Mouse (Mus musculus) spleen, postnatal 10 days (tissue): ENCODE data around the gene Twsg1.

Experiments used
- DNase-seq, 2 experiments: peaks; one replicate each; pipeline ENCODE4 v3.0.0; 2021 to 2022; ENCODE audit warnings: low spot score in 2 of 2

Twsg1 gene

DNA sequence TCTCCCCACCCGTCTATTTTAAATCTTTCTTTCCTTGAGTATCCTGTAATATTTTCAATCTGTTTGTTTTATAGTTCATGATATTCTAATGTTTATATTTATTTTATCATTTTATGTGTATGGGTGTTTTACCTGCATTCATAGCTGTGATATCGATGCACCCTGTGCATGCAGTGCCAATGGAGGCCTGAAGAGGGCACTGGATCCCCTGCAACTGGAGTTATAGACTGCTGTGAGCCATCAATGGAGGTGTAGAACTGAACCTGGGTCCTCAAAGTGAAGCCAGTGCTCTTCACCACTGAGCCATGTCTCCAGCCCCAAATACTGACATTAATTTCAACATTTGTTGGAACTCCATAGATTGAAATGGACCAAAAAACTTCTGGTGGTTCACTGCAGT lies 17.3 kb downstream of the Twsg1 start:
- DNase-seq = peak in 1 of 2 experiments; percentile 48

GRCm38 (mm10) chr17:65931525-65931924 lies 19.5 kb downstream of the Twsg1 start:
- DNase-seq = no peak

- DNase-seq = no peak
Measured at GRCm38 (mm10) chr17:65930960-65931359, 20.1 kb downstream of the Twsg1 start.

GRCm38 (mm10) chr17:65930158-65930826 lies 20.7 kb downstream of the Twsg1 start:
- DNase-seq = no peak

DNA sequence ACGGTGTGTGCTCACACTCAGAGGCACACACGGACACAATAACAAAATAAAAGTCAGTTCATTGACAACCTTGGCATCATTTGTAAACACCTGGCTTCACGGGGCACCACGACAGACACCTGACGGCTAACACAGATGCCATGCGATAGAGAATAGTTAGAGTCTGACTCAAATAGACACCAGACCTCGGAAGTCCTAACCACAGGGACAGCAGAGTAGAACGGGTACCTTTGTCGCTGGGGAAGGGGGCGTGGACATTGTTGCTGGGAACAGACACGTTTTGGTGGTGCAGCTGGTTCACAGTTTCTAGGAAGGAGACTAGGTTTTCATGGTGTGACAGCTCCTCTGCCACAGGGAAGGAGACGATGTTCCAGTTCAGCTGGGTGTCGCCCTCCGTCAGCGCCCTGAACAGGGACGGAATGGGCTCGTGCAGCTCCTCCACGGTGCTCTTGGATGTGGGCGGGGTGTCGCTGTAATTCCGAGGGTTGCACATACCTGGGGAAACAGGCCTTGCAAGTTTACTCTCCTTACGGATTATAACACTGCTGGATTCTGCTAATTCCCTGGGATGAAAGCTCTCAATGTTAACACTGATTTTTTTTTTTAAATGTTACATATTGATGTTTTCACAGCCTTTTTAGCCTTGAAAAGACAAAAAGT lies 21.6 kb downstream of the Twsg1 start:
- DNase-seq = no peak

DNA sequence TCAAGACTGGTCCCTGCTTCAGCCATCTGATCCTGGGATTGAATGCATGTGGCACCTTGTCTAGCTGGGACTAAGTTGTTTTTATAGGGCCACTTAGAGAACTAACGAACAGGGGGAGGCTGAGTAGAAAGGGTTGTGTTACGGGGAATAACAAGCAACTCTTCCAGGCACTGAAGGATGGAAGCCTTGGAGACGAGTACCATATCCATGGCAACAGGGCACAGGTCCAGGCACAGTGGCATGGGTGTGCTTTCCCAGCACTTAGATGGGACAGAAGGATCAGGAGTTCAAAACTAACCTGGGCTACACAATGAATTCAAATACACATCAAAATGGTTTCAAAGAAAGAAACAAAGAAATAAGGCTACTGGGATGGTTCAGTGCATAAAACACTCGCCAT lies 23.9 kb downstream of the Twsg1 start:
- DNase-seq = no peak

DNA sequence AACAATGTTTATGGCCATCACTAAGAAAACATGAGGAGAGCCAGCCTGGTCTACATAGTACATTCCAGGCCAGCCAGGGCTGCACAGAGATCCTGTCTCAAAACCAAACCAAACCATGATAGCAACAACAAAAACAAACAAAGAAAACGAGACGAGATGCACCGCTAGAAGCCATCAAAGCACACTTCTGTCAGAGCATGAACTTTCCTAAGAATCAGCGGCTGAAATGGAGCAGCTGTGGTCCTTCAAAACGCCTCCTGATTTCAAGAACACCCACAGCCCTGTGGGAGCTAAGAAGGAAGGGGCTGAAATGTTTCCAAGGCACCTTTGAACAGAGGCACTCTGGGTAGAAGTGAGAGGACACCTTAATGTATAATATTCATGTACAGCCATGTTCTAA lies 26.8 kb downstream of the Twsg1 start:
- no peak for DNase-seq

- DNase-seq = no peak
Measured at GRCm38 (mm10) chr17:65921975-65922374, 29.1 kb downstream of the Twsg1 start.

DNA sequence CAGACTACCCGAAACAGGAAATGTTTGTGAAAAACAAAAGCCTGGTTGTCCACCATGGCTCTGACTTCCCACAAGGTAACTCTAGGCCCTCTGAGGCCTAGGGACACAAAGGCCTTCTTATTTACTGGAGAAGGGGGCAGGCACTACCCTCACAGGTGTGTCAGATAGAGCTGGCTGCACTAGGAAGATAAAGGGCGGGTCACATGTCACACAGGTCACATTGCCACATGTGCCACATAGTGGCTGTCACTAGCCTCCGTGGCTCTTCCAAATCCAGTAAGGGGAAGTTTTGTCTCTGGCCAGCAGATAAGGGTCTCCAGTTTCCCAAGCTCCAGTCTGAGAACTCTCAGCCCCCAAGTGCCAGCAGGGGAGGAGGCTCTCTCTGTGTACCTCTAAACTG lies 31.8 kb downstream of the Twsg1 start:
- DNase-seq = peak in 1 of 2 experiments; percentile 34

DNA sequence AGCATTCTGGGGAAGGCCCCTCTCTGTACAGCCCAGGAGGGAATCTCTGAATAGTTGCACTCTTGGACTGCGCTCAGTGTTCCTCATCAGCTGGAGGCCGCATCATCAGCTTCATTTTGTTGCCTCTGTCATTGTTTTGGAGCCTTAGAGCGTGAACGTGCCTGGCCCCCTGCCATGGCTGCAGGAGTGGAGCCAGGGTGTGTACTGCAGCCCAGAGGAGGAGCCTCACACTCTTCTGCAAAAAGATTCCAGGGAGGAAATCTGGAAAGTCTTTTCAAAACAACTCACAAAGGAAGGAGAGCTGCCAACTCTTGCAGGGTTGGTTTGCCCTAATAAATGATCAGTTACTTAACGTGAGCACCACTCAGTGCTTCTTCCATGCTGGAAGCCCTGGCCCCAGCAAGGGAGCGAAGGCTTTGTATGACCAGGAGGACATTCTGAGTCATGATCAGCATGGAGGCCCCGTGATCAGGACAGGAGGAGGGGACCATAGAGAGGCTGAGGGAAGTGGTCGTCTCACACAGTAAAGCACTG lies 34.8 kb downstream of the Twsg1 start:
- peak in 1 of 2 experiments; percentile 41 for DNase-seq

DNA sequence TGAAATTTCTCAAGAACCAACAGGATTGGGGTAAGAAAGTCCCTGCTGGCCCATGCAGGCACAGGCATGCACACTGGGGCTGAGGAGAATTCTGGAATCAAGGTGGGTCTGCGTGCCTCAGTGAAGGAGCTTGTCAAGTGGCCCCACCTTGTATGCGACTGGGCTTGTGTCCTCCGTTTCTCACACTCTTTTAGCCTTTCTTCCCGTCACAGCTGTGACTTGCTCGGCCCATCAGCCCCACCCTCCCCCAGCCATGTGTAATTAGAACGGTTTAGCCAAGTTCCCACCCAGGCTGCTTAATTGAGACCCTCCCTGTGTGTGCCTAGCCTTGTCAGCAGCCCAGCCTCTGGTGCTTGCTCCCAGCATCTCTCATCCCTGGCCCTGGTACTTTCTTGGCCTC lies 36.9 kb downstream of the Twsg1 start:
- DNase-seq = no peak

GRCm38 (mm10) chr17:65912202-65912601 lies 38.8 kb downstream of the Twsg1 start:
- DNase-seq = no peak

GRCm38 (mm10) chr17:65911285-65912069 lies 39.5 kb downstream of the Twsg1 start:
- no peak for DNase-seq

- no peak for DNase-seq
Measured at GRCm38 (mm10) chr17:65908270-65908669, 42.8 kb downstream of the Twsg1 start.

DNA sequence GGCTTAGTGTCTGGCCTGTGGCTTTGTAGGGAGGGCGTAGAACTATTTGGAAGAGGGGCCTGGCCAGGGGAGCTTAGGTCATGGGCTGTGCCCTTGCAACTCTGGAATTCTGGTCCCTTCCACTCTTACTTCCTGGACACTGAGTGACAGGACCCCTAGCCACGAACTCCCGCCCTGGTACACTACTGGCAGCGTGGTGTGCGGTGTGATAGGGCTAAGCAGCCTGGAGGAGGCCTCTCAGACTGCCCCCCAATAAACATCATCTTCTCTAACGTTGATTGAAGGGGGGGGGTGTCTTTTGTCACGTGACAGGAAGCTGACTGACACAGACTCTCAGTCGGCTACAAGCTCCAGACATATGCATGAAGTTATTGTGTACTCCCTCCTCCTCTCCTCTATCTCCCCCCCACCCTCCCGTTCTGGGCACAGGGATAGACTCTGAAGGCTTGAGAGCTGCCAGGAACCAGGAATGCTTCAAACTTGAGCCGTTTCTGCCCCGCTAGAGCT lies 44.1 kb downstream of the Twsg1 start:
- peak in 1 of 2 experiments; percentile 52 for DNase-seq

- DNase-seq = no peak
Measured at GRCm38 (mm10) chr17:65906313-65906894, 44.6 kb downstream of the Twsg1 start.

GRCm38 (mm10) chr17:65905241-65905640 lies 45.8 kb downstream of the Twsg1 start:
- no peak for DNase-seq

DNA sequence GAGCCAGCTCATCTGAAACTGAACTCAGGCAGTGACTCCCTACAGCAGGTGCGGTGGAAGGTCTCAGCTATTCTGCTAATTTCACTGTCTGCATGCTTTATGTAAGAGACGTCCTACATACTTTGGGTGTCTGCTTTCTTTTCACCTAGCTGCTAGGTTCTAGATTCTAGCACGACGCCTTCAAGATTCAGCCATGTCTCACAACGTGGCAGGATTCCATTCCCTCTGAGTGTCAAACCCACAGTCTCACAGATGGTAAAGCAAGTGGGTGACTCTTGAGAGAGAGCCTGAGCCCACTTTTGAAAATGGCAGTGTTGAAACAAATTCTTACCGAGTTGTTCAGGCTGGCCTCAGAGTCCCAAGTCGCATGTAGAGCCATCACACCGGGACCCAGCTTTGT lies 47.2 kb downstream of the Twsg1 start:
- no peak for DNase-seq

DNA sequence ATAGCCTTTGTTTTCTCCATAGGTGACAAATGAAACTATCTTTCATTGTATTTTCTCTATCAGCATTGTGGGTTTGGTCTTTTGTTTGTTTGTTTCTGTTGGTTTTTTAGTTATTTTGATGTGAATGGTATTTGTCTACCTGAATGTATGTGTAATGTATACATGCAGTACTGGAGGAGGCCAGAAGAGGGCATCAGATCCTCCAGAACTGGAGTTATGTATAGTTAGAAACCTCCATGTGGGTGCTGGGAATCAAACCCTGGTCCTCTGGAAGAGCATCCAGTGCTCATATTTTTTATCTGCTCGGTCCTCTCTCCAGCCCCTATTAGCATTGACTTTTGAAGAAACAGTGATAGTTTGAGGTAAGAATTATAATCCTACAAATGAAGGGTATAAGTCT lies 48.0 kb downstream of the Twsg1 start:
- DNase-seq = no peak

GRCm38 (mm10) chr17:65902281-65902680 lies 48.7 kb downstream of the Twsg1 start:
- no peak for DNase-seq

DNA sequence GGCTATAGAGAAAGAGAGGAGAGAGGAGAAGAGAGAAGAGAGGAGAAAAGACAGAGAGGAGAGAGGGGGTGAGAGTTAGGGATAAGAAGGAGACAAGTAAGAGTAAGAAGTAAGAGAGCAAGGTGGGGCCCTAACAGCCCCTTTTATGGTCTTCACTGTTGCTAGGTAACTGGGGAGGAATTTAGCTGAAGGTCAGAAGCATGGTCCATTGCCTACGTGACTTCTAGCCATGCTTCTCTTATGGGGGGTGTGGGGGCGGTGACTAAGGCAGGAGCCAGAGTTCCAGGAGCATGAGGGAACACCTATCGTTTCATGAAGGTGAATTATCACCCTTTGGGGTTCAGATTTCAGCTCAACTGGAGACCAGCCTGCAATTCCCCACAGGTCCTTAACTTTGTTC lies 55.0 kb downstream of the Twsg1 start:
- no peak for DNase-seq

GRCm38 (mm10) chr17:65889476-65889875 lies 61.5 kb downstream of the Twsg1 start:
- DNase-seq = no peak
